Mouse (Mus musculus) cerebellum, adult 2 months (tissue): ENCODE results near the gene Fgfr2. TPM values are rescaled to one million over a fixed set of nuclear protein-coding genes. Genes with fewer than 3 reads are reported as not detected.

Experiments
- DNase-seq, 2 experiments: peaks; one replicate each; pipeline ENCODE4 v3.0.0; 2021
- H3K27ac ChIP-seq: fragments of 200-500 bp; 2 replicates; pipeline ENCODE4 v1.5.1; 2012; ENCODE audit warnings: low read length, control low read depth, inconsistent platforms; ENCODE audit not compliant: insufficient read depth
- H3K27me3 ChIP-seq: fragments of 200-500 bp; 2 replicates; pipeline ENCODE4 v1.6.1; 2012; ENCODE audit warnings: inconsistent platforms, mild to moderate bottlenecking, low read length, moderate library complexity; ENCODE audit not compliant: control insufficient read depth, insufficient read depth
- H3K4me1 ChIP-seq: fragments of 200-500 bp; 2 replicates; pipeline ENCODE4 v1.6.1; 2011; ENCODE audit warnings: low read length; ENCODE audit not compliant: control insufficient read depth, insufficient read depth
- H3K4me3 ChIP-seq: fragments of 200-500 bp; replicated peaks from 2 replicates; pipeline ENCODE3; 2011; ENCODE audit warnings: mild to moderate bottlenecking, low read depth, low read length, control low read depth; ENCODE audit not compliant: insufficient read depth
- CTCF ChIP-seq: fragments of 200-500 bp; IDR thresholded peaks from 2 replicates; pipeline ENCODE4 v1.5.1; 2011; ENCODE audit warnings: low read depth, mild to moderate bottlenecking, control low read depth, low read length, moderate library complexity, borderline replicate concordance; ENCODE audit not compliant: insufficient read depth
- POLR2A ChIP-seq: fragments of 200-500 bp; IDR thresholded peaks from 2 replicates; pipeline ENCODE4 v1.6.1; 2011; ENCODE audit warnings: low read length, control low read depth, borderline replicate concordance; ENCODE audit not compliant: insufficient read depth
- WGBS: fragments of 180-500 bp; shearing (Covaris S2); methylation state at CpG from one replicate; pipeline ENCODE4 v1.1.7; 2018; 5-methylcytosine and 5-hydroxymethylcytosine counted together
- polyA plus RNA-seq: library from polyadenylated mRNA; depleted of rRNA; stranded (reverse); fragments of >200 nt; gene quantifications from 2 replicates; pipeline ENCODE4 v1.2.3, GENCODE M21; 2012

The Fgfr2 gene
- polyA plus RNA-seq, 1 experiment: 95.3 TPM

GRCm38 (mm10) chr7:130657751-130658150 lies 2465.4 kb downstream of the Fgfr2 start:
- Histone ChIP-seq H3K27me3 (no peaks in the 10 kb centered on the region), H3K27ac (no peak overlapping the region), H3K4me1 (no peaks in the 10 kb centered on the region), H3K4me3 (no peak overlapping the region)
- WGBS: 75% methylated on average over 13 of the region's 13 CpGs
- DNase-seq: no peak
- TF ChIP-seq POLR2A (no peak), CTCF (no peak)

- Histone ChIP-seq H3K4me1 (no peaks in the 10 kb centered on the region), H3K27ac (no peak overlapping the region), H3K4me3 (no peak overlapping the region), H3K27me3 (no peaks in the 10 kb centered on the region)
- DNase-seq: no peak
- whole genome bisulfite sequencing: 92% methylated on average over 8 of the region's 8 CpGs
- TF ChIP-seq POLR2A: no peak
Observed at GRCm38 (mm10) chr7:130656965-130657364, 2466.2 kb downstream of the Fgfr2 start.

- DNase-seq: no peak
- WGBS: 76% methylated on average over 2 of the region's 2 CpGs
- no peaks in the 10 kb centered on the region for H3K4me1 ChIP-seq
- no peak overlapping the region for H3K27ac ChIP-seq
- TF ChIP-seq CTCF (no peak), POLR2A (no peak)
- no peaks in the 10 kb centered on the region for H3K27me3 ChIP-seq
- no peak overlapping the region for H3K4me3 ChIP-seq
Observed at GRCm38 (mm10) chr7:130654562-130654961, 2468.6 kb downstream of the Fgfr2 start.

GRCm38 (mm10) chr7:130653036-130653555 lies 2470.1 kb downstream of the Fgfr2 start:
- Histone ChIP-seq H3K4me3 (no peak overlapping the region), H3K27me3 (no peaks in the 10 kb centered on the region), H3K4me1 (no peaks in the 10 kb centered on the region), H3K27ac (no peak overlapping the region)
- DNase-seq: no peak
- WGBS: 85% methylated on average over 6 of the region's 6 CpGs
- TF ChIP-seq POLR2A: no peak
- TF ChIP-seq CTCF: no peak

GRCm38 (mm10) chr7:130650621-130651020 lies 2472.5 kb downstream of the Fgfr2 start:
- H3K27me3 ChIP-seq: no peaks in the 10 kb centered on the region
- no peak for DNase-seq
- H3K4me1 ChIP-seq: no peaks in the 10 kb centered on the region
- no peak overlapping the region for H3K27ac ChIP-seq
- 79% methylated on average over 5 of the region's 5 CpGs for WGBS
- H3K4me3 ChIP-seq: no peak overlapping the region
- TF ChIP-seq POLR2A: no peak
- TF ChIP-seq CTCF: no peak

- no peak for TF ChIP-seq POLR2A
- no peak for TF ChIP-seq CTCF
- H3K27ac ChIP-seq: no peak overlapping the region
- no peaks in the 10 kb centered on the region for H3K4me1 ChIP-seq
- DNase-seq: no peak
- H3K4me3 ChIP-seq: no peak overlapping the region
- WGBS: 71% methylated on average over 7 of the region's 7 CpGs
- H3K27me3 ChIP-seq: no peaks in the 10 kb centered on the region
Observed at GRCm38 (mm10) chr7:130649257-130649656, 2473.9 kb downstream of the Fgfr2 start.

GRCm38 (mm10) chr7:130648061-130648460 lies 2475.1 kb downstream of the Fgfr2 start:
- Histone ChIP-seq H3K4me1 (no peaks in the 10 kb centered on the region), H3K27ac (no peak overlapping the region), H3K4me3 (no peak overlapping the region), H3K27me3 (no peaks in the 10 kb centered on the region)
- no peak for TF ChIP-seq POLR2A
- TF ChIP-seq CTCF: no peak
- 84% methylated on average over 4 of the region's 4 CpGs for WGBS
- no peak for DNase-seq

GRCm38 (mm10) chr7:130646762-130647139 lies 2476.4 kb downstream of the Fgfr2 start:
- TF ChIP-seq CTCF (no peak), POLR2A (no peak)
- Histone ChIP-seq H3K4me1 (no peaks in the 10 kb centered on the region), H3K27ac (no peak overlapping the region), H3K4me3 (peak overlapping the region; percentile 43), H3K27me3 (no peaks in the 10 kb centered on the region)
- 16% methylated on average over 18 of the region's 18 CpGs for WGBS
- no peak for DNase-seq
